Mouse (Mus musculus) CD8-positive naive resting alpha-beta T cell, adult 2 months (primary cell): ENCODE data around the gene Cdk14.
"Not testable (repeated sequence)": the region's sequence is repeated elsewhere in the genome, so short reads cannot be mapped to it uniquely, and the experiment has no call there.

Source experiments
- DNase-seq, 2 experiments: peaks; one replicate each; pipeline ENCODE4 v3.0.0; 2022; ENCODE audit warnings: low read depth in 2 of 2, low spot score in 2 of 2

Cdk14 gene

GRCm38 (mm10) chr5:5367550-5367949 lies 52.6 kb downstream of the Cdk14 start:
- no peak for DNase-seq

GRCm38 (mm10) chr5:5365285-5366076 lies 54.6 kb downstream of the Cdk14 start:
- no peak for DNase-seq

- DNase-seq = no peak
These were observed 58.4 kb downstream of the Cdk14 start for GRCm38 (mm10) chr5:5361684-5362083.

GRCm38 (mm10) chr5:5360338-5360737 lies 59.8 kb downstream of the Cdk14 start:
- DNase-seq = no peak

- no peak for DNase-seq
These were observed 60.2 kb downstream of the Cdk14 start for GRCm38 (mm10) chr5:5359915-5360314.

- no peak for DNase-seq
These were observed 60.7 kb downstream of the Cdk14 start for GRCm38 (mm10) chr5:5359370-5359769.

GRCm38 (mm10) chr5:5358019-5358717 lies 61.9 kb downstream of the Cdk14 start:
- no peak for DNase-seq

GRCm38 (mm10) chr5:5354684-5355368 lies 65.3 kb downstream of the Cdk14 start:
- no peak for DNase-seq

GRCm38 (mm10) chr5:5353946-5354345 lies 66.2 kb downstream of the Cdk14 start:
- no peak for DNase-seq

GRCm38 (mm10) chr5:5344646-5345045 lies 75.5 kb downstream of the Cdk14 start:
- DNase-seq = no peak

- DNase-seq = no peak
These were observed 76.4 kb downstream of the Cdk14 start for GRCm38 (mm10) chr5:5343741-5344140.

- DNase-seq = no peak
These were observed 76.8 kb downstream of the Cdk14 start for GRCm38 (mm10) chr5:5343267-5343666.

- DNase-seq = no peak
These were observed 77.5 kb downstream of the Cdk14 start for GRCm38 (mm10) chr5:5342410-5343137.

GRCm38 (mm10) chr5:5341611-5342010 lies 78.5 kb downstream of the Cdk14 start:
- DNase-seq = no peak

- DNase-seq = no peak
These were observed 86.2 kb downstream of the Cdk14 start for GRCm38 (mm10) chr5:5333916-5334315.

- DNase-seq = no peak
These were observed 89.1 kb downstream of the Cdk14 start for GRCm38 (mm10) chr5:5330926-5331460.

GRCm38 (mm10) chr5:5329018-5329417 lies 91.1 kb downstream of the Cdk14 start:
- not testable (repeated sequence) for DNase-seq

- DNase-seq = no peak
These were observed 93.4 kb downstream of the Cdk14 start for GRCm38 (mm10) chr5:5326716-5327115.

- no peak for DNase-seq
These were observed 97.4 kb downstream of the Cdk14 start for GRCm38 (mm10) chr5:5322699-5323098.

GRCm38 (mm10) chr5:5320506-5321181 lies 99.5 kb downstream of the Cdk14 start:
- no peak for DNase-seq
